Mouse (Mus musculus) cerebellum, postnatal 14 days (tissue): Measurements from ENCODE around the gene Tmem91.
"Not testable (repeated sequence)": the region's sequence is repeated elsewhere in the genome, so short reads cannot be mapped to it uniquely, and the experiment has no call there.

Experiments used
- DNase-seq, 2 experiments: peaks; one replicate each; pipeline ENCODE4 v3.0.0; 2021; ENCODE audit warnings: mixed read lengths in 2 of 2

Tmem91 gene

DNA sequence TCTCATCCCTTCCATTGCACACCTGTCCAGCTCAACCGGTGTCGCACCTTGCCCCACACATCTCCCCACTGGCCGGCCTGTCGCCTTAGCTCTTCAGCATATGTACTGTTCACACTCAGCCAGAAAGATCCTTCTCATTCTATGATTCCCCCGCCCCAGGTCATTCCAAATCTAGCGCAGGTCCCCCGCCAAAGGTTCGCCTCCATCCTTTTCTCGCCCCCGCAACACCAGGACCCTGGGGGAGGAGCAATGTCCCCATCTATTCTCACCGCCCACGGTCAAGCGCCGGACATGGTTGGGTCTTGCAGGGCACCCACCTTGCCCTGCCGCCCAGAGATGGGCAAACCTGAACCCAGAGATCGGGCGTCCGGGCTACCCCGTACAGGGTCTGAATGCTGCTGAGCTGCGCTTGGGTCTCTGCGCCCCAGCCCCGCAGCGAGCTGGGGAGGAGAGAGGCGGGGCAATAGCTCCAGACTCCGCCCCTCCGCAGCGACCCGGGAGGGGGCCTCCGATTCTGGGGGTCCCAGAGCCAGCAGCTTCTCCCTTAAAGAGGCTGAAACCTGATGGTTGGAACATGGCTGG is at the start of gene Tmem91:
Tmem91 (minus strand) TSS at position 448 of the 582 bp plus-strand sequence.
- peak; percentile 47 to 63 for DNase-seq

DNA sequence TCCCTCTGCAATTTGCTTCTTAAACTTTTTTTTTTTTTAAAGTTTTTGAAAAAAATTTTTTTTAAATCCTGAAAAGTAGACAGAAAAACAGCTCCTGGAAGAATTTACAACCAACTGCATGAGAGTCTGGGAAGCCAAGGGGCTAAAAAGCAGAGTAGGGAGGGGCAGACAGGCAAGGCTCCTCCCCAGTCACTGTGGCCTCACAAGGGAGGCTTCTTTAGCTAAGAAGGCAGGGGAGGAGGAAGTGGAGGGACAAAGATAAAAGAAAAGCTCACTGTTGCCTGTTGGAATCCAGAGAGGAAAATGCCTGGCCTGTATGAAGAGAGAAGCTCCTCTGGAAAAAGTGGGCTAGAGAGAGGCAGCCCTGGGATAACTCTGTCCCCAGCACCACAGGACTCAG is 46.8 kb upstream of the Tmem91 start:
- not testable (repeated sequence) for DNase-seq

DNA sequence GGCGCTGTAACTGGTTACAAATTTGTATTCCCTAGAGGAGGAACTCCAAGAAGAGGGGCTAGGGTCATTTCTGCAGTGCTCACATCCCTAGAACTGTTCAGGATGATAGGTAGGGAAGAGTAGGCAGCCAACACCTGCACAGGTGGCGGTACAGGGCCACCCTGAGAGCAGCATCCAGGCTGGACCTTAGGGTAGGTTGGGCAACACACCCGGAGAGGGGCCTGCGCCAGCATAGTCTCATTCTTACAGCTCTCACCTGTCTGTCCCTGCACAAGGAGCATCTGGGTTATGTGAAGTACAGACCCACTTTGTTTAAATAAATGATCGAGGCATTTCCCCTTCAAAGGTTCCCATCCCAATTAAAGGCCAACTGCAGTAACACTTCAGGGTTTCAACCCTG is 45.8 kb upstream of the Tmem91 start:
- DNase-seq: no peak

- DNase-seq: peak; percentile 87 to 91
Measured at GRCm38 (mm10) chr7:25719761-25720610, 45.0 kb upstream of the Tmem91 start.

- DNase-seq: peak; percentile 94 to 95
Measured at GRCm38 (mm10) chr7:25718788-25719417, 43.9 kb upstream of the Tmem91 start, which contains the start of gene Ccdc97. Gene Ccdc97, minus strand, starts transcription at chr7:25719088.

DNA sequence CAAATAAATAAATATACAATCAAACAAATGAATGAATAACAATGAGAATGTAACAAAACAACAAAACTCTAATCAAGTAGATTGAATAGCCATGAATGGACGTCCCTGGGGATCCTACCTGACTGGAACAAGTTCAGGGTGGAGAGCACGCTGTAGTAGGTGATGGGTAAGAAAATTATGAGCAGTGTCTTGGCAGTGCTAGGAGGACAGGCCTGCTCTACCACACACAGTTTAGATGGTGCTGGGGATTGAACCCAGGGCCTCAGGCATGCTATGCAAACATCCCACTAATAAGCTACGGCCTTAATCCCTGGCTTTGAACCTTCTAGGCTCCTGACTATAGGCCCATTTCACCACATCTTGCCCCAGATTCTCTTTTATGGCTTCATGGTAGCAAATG is 42.5 kb upstream of the Tmem91 start:
- no peak for DNase-seq

- DNase-seq: no peak
Measured at GRCm38 (mm10) chr7:25715731-25716271, 40.8 kb upstream of the Tmem91 start.

- DNase-seq: no peak
Measured at GRCm38 (mm10) chr7:25714581-25714980, 39.6 kb upstream of the Tmem91 start.

GRCm38 (mm10) chr7:25712801-25713200 is 37.8 kb upstream of the Tmem91 start:
- DNase-seq: no peak

- DNase-seq: peak; percentile 62 to 68
Measured at GRCm38 (mm10) chr7:25711731-25712197, 36.8 kb upstream of the Tmem91 start.

DNA sequence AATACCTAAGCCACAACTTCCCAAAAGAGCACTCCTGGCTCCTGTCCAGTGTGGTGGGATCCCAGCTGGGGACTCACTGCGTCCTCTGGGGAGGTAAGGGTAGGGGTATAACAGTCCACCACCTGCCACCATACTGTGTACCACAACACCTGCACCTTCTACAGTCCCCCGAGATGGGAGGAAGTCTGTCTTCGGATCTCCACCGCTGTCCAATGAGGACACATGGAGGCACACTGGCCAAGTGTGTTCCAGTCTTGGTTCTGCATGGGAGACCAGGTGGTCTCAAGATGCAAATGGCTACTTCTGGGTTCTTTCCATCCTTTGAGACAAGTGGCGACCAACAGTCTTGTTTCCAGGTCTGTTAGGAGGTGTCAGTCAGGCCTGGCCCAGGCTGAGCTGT is 36.2 kb upstream of the Tmem91 start:
- DNase-seq: peak; percentile 34 to 49

GRCm38 (mm10) chr7:25710519-25711130 is 35.7 kb upstream of the Tmem91 start:
- DNase-seq: peak; percentile 38 to 39

- DNase-seq: peak; percentile 52 to 59
Measured at GRCm38 (mm10) chr7:25709961-25710360, 35.0 kb upstream of the Tmem91 start.

GRCm38 (mm10) chr7:25707581-25708292 is 32.8 kb upstream of the Tmem91 start:
- DNase-seq: no peak

DNA sequence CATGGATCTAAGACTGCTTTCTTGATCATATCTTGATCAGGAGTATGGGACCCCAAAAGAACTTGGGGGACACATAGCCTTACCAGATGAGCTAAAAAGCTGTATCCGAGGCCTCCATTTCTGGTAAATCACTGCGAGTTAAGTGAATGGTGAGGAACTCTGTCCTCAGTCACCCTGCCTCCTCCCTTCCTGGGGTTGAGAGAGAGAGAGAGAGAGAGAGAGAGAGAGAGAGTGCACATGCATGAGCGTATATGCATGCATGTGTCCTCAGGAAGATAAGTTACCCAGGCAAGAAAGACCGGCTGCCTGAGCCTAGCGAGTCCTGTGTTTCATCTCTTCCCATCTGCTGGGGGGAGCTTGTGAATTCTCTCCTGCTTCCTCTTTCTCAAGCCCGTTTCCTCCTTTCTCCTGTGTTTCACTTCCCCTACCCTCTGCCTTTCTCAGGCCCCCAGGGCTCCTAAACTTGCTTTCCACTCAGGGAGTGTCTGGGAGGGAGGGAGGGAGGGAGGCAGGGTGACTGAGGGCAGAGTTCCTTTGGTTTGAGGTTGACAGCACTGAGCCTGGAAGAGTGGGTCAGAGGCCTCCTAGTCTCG is 31.7 kb upstream of the Tmem91 start:
- DNase-seq: no peak

- peak; percentile 75 to 85 for DNase-seq
Measured at GRCm38 (mm10) chr7:25705801-25706251, 30.9 kb upstream of the Tmem91 start.

DNA sequence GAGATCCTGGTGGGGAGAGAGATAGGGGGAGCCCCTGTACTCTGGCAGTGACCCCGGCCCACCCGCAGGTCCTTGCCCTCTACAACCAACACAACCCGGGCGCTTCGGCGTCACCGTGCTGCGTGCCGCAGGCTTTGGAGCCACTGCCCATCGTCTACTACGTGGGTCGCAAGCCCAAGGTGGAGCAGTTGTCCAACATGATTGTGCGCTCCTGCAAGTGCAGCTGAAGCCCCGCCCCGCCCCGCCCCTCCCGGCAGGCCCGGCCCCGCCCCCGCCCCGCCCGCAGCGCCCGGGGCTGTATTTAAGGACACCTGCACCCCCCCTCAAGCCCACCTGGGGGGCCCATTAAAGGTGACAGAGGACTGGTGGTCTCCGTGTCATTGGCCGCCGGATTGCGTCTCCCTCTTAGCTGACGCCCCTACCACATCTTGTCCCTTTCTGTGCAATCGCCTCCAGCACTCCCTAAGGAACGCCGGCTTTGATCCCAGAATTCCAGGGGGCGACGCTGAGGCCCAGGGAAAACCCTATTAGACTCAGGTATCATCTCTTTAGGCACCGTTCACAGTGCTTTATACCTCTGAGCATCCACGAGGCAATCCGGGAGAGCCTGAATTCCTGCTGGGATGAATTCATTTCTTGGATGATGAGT is 29.9 kb upstream of the Tmem91 start:
- DNase-seq: peak in 1 of 2 experiments; percentile 41

GRCm38 (mm10) chr7:25703793-25704494 is 29.0 kb upstream of the Tmem91 start:
- DNase-seq: no peak

DNA sequence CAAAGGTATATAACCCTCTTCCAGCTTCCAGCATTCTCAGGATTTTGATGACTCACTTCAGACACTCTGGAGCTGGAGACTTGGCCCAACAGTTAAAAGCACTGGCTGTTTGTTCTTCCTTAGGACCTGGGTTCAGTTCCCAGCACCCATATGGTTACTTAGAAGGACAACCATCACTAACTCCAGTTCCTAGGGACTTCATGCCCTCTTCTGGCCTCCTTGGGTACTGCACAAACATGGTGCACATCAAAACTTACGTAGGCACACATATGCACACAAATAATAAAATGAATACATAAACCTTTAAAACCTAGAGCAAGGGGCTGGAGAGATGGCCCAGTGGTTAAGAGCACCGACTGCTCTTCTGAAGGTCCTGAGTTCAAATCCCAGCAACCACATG is 27.4 kb upstream of the Tmem91 start:
- no peak for DNase-seq

DNA sequence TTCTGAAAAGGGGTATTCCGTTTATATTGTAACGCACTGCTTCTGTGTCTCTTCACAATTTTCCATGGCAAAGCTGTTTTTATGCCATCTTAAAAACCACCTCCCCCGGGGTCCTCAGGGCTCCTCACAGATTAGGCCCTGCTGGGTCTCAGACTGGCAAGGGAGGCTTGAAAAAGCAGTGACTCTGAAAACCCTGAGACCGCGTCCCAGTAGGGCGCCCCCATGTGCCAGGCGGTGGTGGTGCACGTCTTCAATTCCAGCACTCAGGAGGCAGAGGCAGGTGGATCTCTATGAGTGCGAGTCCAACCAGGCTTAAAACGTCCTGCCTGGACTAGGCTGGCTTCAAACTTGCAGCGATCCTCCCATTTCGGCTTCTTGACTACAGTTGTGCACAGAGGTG is 25.8 kb upstream of the Tmem91 start:
- no peak for DNase-seq
